ENCODE assay signal across 8 mouse cellular contexts in genomic region chr13:100552009-100552368, GRCm38 (mm10). TPM values are rescaled to one million over a fixed set of nuclear protein-coding genes. Genes with fewer than 3 reads are reported as not detected.
DNase-seq lines count a peak whose midpoint lies in the region; ATAC-seq and TF ChIP-seq lines count a peak whose summit lies in the region.

No protein-coding gene starts in this region.

- H3K27me3 ChIP-seq in forebrain, embryonic 14.5 days (replicated peaks; ENCODE audit: control insufficient read depth, insufficient read depth, low read length): peaks cover 39% of the 10 kb centered on the region
- peaks cover 44% of the 10 kb centered on the region for H3K27me3 ChIP-seq in liver, embryonic 11.5 days (replicated peaks; ENCODE audit: control insufficient read depth, insufficient read depth, low read length)
- 0 out of 2 replicates have a peak, but pooled peaks cover 4% of the 10 kb centered on the region for H3K27me3 ChIP-seq in small intestine, adult 2 months (ENCODE audit: control insufficient read depth, insufficient read depth, low read length)

- H3K27ac ChIP-seq in layer of hippocampus, adult 2 months: peak overlapping the region; percentile 88
- no peak overlapping the region for H3K27ac ChIP-seq in bone marrow macrophage, adult 2 months (ENCODE audit: insufficient read depth, low read depth, low read length)
- no peak overlapping the region for H3K27ac ChIP-seq in forebrain, embryonic 14.5 days (ENCODE audit: low read depth, low read length)
- no peak overlapping the region for H3K27ac ChIP-seq in liver, embryonic 11.5 days (ENCODE audit: low read depth, low read length)
- H3K27ac ChIP-seq in small intestine, adult 2 months (ENCODE audit: insufficient read depth, low read depth, low read length): peak overlapping the region; percentile 69

- TF ChIP-seq POLR2A in bone marrow macrophage, adult 2 months (IDR thresholded peaks at IDR 0.05; ENCODE audit: borderline replicate concordance, low read depth, low read length): no peak
- TF ChIP-seq POLR2A in small intestine, adult 2 months (IDR thresholded peaks at IDR 0.05; ENCODE audit: low read depth, low read length): no peak

- H3K4me2 ChIP-seq in forebrain, embryonic 14.5 days (ENCODE audit: low read length): peak overlapping the region; percentile 97
- peak overlapping the region; percentile 92 for H3K4me2 ChIP-seq in liver, embryonic 11.5 days

- no peak for DNase-seq in layer of hippocampus, adult 2 months (ENCODE audit: low spot score in 2 of 2)
- no peak for DNase-seq in layer of hippocampus, adult 9-10 months (ENCODE audit: low spot score)
- no peak for DNase-seq in forebrain, embryonic 14.5 days (ENCODE audit: low spot score)
- no peak for DNase-seq in liver, embryonic 11.5 days (ENCODE audit: low spot score)
- DNase-seq in adrenal gland, postnatal 4 days (ENCODE audit: low spot score in 2 of 2): no peak
- DNase-seq in spleen, postnatal 14 days (ENCODE audit: low spot score in 2 of 2): no peak

- no peaks in the 10 kb centered on the region for H3K36me3 ChIP-seq in forebrain, embryonic 14.5 days (ENCODE audit: control insufficient read depth, insufficient read depth, low read length)
- H3K36me3 ChIP-seq in liver, embryonic 11.5 days (ENCODE audit: control insufficient read depth, insufficient read depth, low read length): no peaks in the 10 kb centered on the region
- H3K36me3 ChIP-seq in small intestine, adult 2 months (ENCODE audit: control insufficient read depth, insufficient read depth, low read length): no peaks in the 10 kb centered on the region

- H3K9ac ChIP-seq in forebrain, embryonic 14.5 days (ENCODE audit: low read length): peak overlapping the region; percentile 55
- peak overlapping the region; percentile 57 for H3K9ac ChIP-seq in liver, embryonic 11.5 days (ENCODE audit: low read depth, low read length)

- H3K4me1 ChIP-seq in bone marrow macrophage, adult 2 months (ENCODE audit: control insufficient read depth, insufficient read depth, low read length): no peaks in the 10 kb centered on the region
- no peaks in the 10 kb centered on the region for H3K4me1 ChIP-seq in forebrain, embryonic 14.5 days (ENCODE audit: control insufficient read depth, insufficient read depth, low read length)
- 0 out of 2 replicates have a peak, but pooled peaks cover 5% of the 10 kb centered on the region for H3K4me1 ChIP-seq in liver, embryonic 11.5 days (replicated peaks; ENCODE audit: control insufficient read depth, insufficient read depth, low read length)
- H3K4me1 ChIP-seq in small intestine, adult 2 months (ENCODE audit: control insufficient read depth, insufficient read depth, insufficient read length, low read length): peaks cover 5% of the 10 kb centered on the region

- TF ChIP-seq CTCF in layer of hippocampus, adult 2 months (conservative IDR thresholded peaks at IDR 0.05): no peak
- no peak for TF ChIP-seq CTCF in bone marrow macrophage, adult 2 months (IDR thresholded peaks at IDR 0.05; ENCODE audit: low read depth, low read length)
- no peak for TF ChIP-seq CTCF in small intestine, adult 2 months (IDR thresholded peaks at IDR 0.05; ENCODE audit: extremely low read depth, insufficient read length, insufficient replicate concordance, low read depth, low read length)

- no peaks in the 10 kb centered on the region for H3K9me3 ChIP-seq in forebrain, embryonic 14.5 days (replicated peaks; ENCODE audit: control insufficient read depth, low read length)
- no peaks in the 10 kb centered on the region for H3K9me3 ChIP-seq in liver, embryonic 11.5 days (ENCODE audit: control insufficient read depth, low read length)

- peak overlapping the region; percentile 81 for H3K4me3 ChIP-seq in layer of hippocampus, adult 2 months
- peak overlapping the region; percentile 55 for H3K4me3 ChIP-seq in bone marrow macrophage, adult 2 months (ENCODE audit: insufficient read depth, low read length)
- peak overlapping the region; percentile 54 for H3K4me3 ChIP-seq in forebrain, embryonic 14.5 days (ENCODE audit: low read depth, low read length)
- peak overlapping the region; percentile 67 for H3K4me3 ChIP-seq in liver, embryonic 11.5 days (ENCODE audit: low read depth, low read length)
- peak overlapping the region; percentile 68 for H3K4me3 ChIP-seq in small intestine, adult 2 months (ENCODE audit: low read depth, low read length)

- under 1% methylated on average over 35 of the region's 35 CpGs for WGBS in forebrain, embryonic 14.5 days
- under 1% methylated on average over 35 of the region's 35 CpGs for WGBS in liver, embryonic 11.5 days
- 1% methylated on average over 35 of the region's 35 CpGs for WGBS in small intestine, adult 2 months

- ATAC-seq in forebrain, embryonic 14.5 days: peak; percentile 50
- peak; percentile 11; the same call in 1 of the 2 replicates for ATAC-seq in liver, embryonic 11.5 days (replicated peaks; ENCODE audit: low FRiP score)

RNA-seq across cellular contexts. Expression of gene Ocln, which starts 0.5 kb away (rescaled TPM):
- total RNA-seq in layer of hippocampus, adult 2 months (2021): 10 to 100 TPM; 10.6 to 13.0 TPM
- 0.44 and 0.50 TPM in 2 replicates for polyA plus RNA-seq in bone marrow macrophage, adult 2 months (2012; ENCODE audit: insufficient read depth, insufficient read length, missing spikeins)
- polyA plus RNA-seq in forebrain, embryonic 14.5 days (2014; fragmentation: Nextera tagmentation; extraction: Ambion mirVana): 5.6 and 10.5 TPM in 2 replicates
- polyA plus RNA-seq in liver, embryonic 11.5 days (2014; fragmentation: Nextera tagmentation; extraction: Ambion mirVana): 8.5 and 9.4 TPM in 2 replicates
- polyA plus RNA-seq in small intestine, adult 2 months (2012; rRNA removed): 7.4 and 23.3 TPM in 2 replicates
- 10 to 100 TPM; 16.1 to 18.5 TPM for total RNA-seq in adrenal gland, postnatal 4 days (2021)

RNA-seq across cellular contexts. Expression of gene Gtf2h2, which starts 59.6 kb away (rescaled TPM):
- total RNA-seq in layer of hippocampus, adult 2 months (2021): 10 to 100 TPM; 46.6 to 55.1 TPM
- polyA plus RNA-seq in bone marrow macrophage, adult 2 months (2012; ENCODE audit: insufficient read depth, insufficient read length, missing spikeins): 17.7 and 23.6 TPM in 2 replicates
- 63.0 and 64.8 TPM in 2 replicates for polyA plus RNA-seq in forebrain, embryonic 14.5 days (2014; fragmentation: Nextera tagmentation; extraction: Ambion mirVana)
- polyA plus RNA-seq in liver, embryonic 11.5 days (2014; fragmentation: Nextera tagmentation; extraction: Ambion mirVana): 83.2 and 86.6 TPM in 2 replicates
- polyA plus RNA-seq in small intestine, adult 2 months (2012; rRNA removed): 4.3 and 9.1 TPM in 2 replicates
- 10 to 100 TPM; 49.5 to 55.6 TPM for total RNA-seq in adrenal gland, postnatal 4 days (2021)

Comparison
In these comparisons a context has a peak if more than half of its experiments do, and no peak if none do; other contexts are left out.
1. H3K27ac ChIP-seq: peak in layer of hippocampus, adult 2 months (single experiment) and small intestine, adult 2 months (single experiment); none in bone marrow macrophage, adult 2 months (single experiment), forebrain, embryonic 14.5 days (single experiment) and liver, embryonic 11.5 days (single experiment).
2. Peak in every context shown above with its lines, with median percentiles within 50 percentile points of each other: H3K4me3 ChIP-seq.